Mouse (Mus musculus): Measurements from ENCODE around the gene Immp2l.
"Not testable (repeated sequence)": the region's sequence is repeated elsewhere in the genome, so short reads cannot be mapped to it uniquely, and the experiment has no call there.

The Immp2l gene

GRCm38 (mm10) chr12:41023511-41024421, at the start of gene Immp2l:
TSS of gene Immp2l (plus strand) at chr12:41024090.
- DNase-seq = peak; percentile 99

GRCm38 (mm10) chr12:40978719-40979500, 45.0 kb upstream of the Immp2l start:
- no peak for DNase-seq

GRCm38 (mm10) chr12:40979716-40980115, 44.2 kb upstream of the Immp2l start:
- DNase-seq = no peak

DNA sequence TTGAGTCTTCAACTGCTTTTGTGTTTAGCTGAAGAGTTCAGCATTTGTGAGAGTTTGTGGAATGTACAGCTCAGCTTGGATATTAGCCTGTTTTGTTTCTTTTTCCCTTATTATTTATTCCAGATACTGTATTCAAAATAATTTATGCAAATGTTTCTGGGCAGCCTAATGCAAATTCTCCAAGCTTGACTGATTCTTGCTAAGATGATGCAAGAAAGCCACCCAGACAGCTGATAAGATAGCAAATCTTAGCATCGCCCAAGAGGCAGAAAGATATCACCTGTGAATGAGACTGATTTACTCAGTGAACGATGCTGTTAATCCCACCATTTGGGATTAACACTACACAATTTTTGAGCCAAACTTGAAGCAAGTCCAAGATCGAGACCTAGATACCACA, 43.7 kb upstream of the Immp2l start:
- DNase-seq = no peak

DNA sequence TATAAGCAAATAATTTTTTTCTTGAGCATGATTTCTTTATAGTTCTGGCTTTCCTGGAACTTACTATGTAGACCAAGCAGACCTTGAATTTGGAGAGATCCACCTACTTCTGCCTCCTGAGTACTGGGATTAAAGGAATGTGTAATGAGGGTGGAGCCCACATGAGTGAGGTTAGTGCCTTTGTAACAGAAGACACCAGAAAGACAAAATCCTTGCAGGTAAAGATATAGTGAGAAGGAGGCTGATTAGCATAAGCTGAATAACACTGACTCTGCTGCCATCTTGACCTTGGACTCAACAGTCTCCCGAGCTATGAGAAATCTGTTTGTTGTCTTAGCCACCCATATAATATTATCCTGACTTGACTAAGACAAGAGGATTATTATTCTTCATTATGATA, 40.9 kb upstream of the Immp2l start:
- DNase-seq = no peak

- no peak for DNase-seq
These were observed 39.2 kb upstream of the Immp2l start for GRCm38 (mm10) chr12:40984735-40985134.

- no peak for DNase-seq
These were observed 38.1 kb upstream of the Immp2l start for GRCm38 (mm10) chr12:40985791-40986190.

GRCm38 (mm10) chr12:40988311-40989065, 35.4 kb upstream of the Immp2l start:
- DNase-seq = no peak

DNA sequence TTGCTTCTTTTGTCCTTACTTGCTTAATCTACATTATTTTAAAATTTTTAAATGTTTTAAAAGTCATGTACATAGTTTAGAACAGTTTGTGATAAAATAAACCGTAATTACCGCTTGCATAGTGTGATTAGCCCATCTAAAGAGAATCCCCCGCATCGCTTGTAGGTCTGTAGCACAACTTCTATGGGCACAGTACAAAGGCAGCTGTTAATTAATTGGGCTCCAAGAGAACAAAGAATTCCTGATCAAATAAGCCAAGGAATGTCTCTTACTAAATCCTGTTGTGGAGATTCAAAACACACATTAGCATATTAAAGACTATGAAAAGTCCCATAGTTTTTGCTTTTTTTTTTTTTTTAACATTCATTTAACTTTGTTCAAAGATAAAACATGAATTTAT, 32.2 kb upstream of the Immp2l start:
- DNase-seq = no peak

- DNase-seq = not testable (repeated sequence)
These were observed 31.7 kb upstream of the Immp2l start for GRCm38 (mm10) chr12:40992237-40992636.

GRCm38 (mm10) chr12:40994846-40995245, 29.0 kb upstream of the Immp2l start:
- no peak for DNase-seq

GRCm38 (mm10) chr12:40995618-40996370, 28.1 kb upstream of the Immp2l start:
- DNase-seq = no peak

DNA sequence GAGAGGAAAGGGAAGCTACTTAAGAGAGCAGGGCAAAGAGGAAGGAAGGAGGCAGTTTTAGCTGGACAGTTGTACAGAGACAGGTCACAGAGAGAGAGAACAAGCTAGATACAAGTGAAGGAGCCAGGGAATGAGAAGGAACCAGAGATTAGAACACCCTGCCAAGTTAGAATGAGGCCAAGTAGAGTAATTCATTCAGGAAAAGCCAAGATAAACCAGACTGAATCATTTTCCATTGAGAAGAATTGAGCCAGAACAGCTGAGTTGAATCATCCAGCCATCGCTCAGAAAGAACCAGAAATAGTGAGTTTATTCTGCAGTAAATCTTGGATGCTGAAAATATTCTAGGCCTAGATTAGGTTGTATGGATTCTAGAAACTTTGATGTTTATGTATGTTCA, 1.4 kb upstream of the Immp2l start:
- no peak for DNase-seq

DNA sequence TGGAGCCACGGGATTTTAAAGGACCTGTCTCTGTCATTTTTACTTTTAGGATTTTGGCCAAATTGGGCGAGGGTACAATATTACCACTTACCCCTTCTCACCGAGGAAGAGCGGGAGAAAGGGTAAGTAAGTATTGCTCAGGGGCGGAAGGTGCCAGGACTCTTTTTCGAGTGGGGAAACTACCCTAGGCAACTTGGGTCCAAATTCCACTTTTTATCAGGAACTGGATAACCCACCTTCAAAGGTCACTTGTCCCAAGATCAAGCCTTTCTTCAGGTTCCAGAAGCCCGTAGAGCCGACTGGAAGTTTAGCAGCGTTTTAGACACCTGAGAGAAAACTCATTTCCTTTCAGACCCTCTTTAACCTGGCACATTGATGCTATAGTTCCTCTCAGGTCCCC, 622 bp downstream of the Immp2l start:
- no peak for DNase-seq

- DNase-seq = no peak
These were observed 3.6 kb downstream of the Immp2l start for GRCm38 (mm10) chr12:41027485-41027884.

DNA sequence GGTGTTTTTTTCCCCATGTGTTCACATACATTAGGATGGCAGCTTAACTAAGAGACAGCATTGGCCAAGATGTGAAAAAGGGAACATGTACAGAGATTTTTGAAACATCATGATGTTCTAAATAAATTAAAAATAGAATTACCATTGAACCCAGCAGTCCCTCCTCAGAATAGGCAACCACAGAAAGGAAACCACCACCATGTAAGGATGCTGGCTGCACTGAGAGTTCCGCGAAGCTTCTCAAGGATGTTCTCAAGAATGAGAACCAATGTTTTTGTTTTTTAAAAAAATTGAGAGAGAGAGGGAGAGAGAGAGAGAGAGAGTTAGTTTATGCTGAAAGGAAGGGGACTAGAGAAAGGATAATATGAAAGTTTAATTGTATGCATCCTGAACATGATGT, 7.2 kb downstream of the Immp2l start:
- no peak for DNase-seq

- DNase-seq = no peak
These were observed 9.3 kb downstream of the Immp2l start for GRCm38 (mm10) chr12:41033196-41033595.

- DNase-seq = no peak
These were observed 15.9 kb downstream of the Immp2l start for GRCm38 (mm10) chr12:41039834-41040233.

DNA sequence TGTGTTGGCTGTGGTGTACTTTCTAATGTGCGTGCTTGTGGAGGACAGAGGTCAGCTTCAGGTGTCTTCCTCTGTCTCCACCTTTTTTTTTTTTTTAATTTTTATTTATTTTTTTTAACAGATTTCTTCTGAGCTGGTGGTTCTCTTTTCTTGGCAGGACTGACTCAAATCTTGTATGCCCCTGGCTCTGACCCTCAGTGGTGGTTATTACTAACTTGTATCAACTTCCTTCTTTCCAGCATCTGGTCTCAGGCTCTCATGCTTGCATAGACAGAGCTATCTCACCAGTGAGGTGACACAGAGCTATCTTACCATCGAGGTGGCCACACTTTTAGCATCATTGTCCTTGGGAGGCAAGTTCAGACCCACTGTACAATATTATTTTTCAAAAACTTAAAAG, 17.8 kb downstream of the Immp2l start:
- DNase-seq = no peak

- DNase-seq = no peak
These were observed 20.7 kb downstream of the Immp2l start for GRCm38 (mm10) chr12:41044493-41045132.

GRCm38 (mm10) chr12:41047085-41047766, 23.3 kb downstream of the Immp2l start:
- DNase-seq = no peak
